Mouse (Mus musculus) MEL (cell line): Measurements from ENCODE around the gene Eva1c. TPM values are rescaled to one million over a fixed set of nuclear protein-coding genes. Genes with fewer than 3 reads are reported as not detected.

Experiments used
- DNase-seq: peaks from one replicate; pipeline ENCODE4 v3.0.0; 2011; ENCODE audit warnings: low read depth, low spot score
- H3K27ac ChIP-seq: 2 replicates; pipeline ENCODE4 v1.5.1; 2012; ENCODE audit warnings: low read depth, mild to moderate bottlenecking, control low read depth, low read length, moderate library complexity; ENCODE audit not compliant: control insufficient read depth
- H3K27me3 ChIP-seq, 2 experiments: fragments of 150-350 bp in 1 of 2; sonication (generic) in 1 of 2; 2 replicates each; pipeline ENCODE4 v1.6.1; 2012; ENCODE audit warnings: low read length in 2 of 2, mild to moderate bottlenecking in 2 of 2, improper control_type of control experiment in 1 of 2, moderate library complexity in 1 of 2; ENCODE audit not compliant: insufficient read depth in 2 of 2, control insufficient read depth in 1 of 2
- H3K36me3 ChIP-seq, 2 experiments: 2 replicates each; pipeline ENCODE4 v1.6.1; 2012 to 2014; ENCODE audit warnings: low read length in 2 of 2, improper control_type of control experiment in 1 of 2, inconsistent platforms in 1 of 2, mild to moderate bottlenecking in 1 of 2; ENCODE audit not compliant: insufficient read depth in 2 of 2, control insufficient read depth in 1 of 2
- H3K4me1 ChIP-seq, 2 experiments: fragments of 150-350 bp in 1 of 2; sonication (generic) in 1 of 2; 2 replicates each; pipeline ENCODE4 v1.6.1; 2012; ENCODE audit warnings: low read length in 2 of 2, improper control_type of control experiment in 1 of 2, mild to moderate bottlenecking in 1 of 2; ENCODE audit not compliant: insufficient read depth in 2 of 2, control insufficient read depth in 1 of 2
- H3K4me3 ChIP-seq, 2 experiments: fragments of 150-350 bp in 1 of 2; sonication (generic) in 1 of 2; 2 replicates each; pipeline ENCODE4 v1.5.1; 2012; ENCODE audit warnings: low read depth in 2 of 2, low read length in 2 of 2, mild to moderate bottlenecking in 2 of 2, moderate library complexity in 2 of 2, control low read depth in 1 of 2, improper control_type of control experiment in 1 of 2; ENCODE audit not compliant: control insufficient read depth in 1 of 2, insufficient read depth in 1 of 2
- H3K79me2 ChIP-seq: 2 replicates; pipeline ENCODE4 v1.6.1; 2012; ENCODE audit warnings: mild to moderate bottlenecking, low read length, moderate library complexity; ENCODE audit not compliant: control insufficient read depth, poor library complexity, insufficient read depth
- H3K9ac ChIP-seq: 2 replicates; pipeline ENCODE4 v1.6.1; 2012; ENCODE audit warnings: low read depth, mild to moderate bottlenecking, control low read depth, low read length, moderate library complexity; ENCODE audit not compliant: control insufficient read depth, poor library complexity, severe bottlenecking
- H3K9me3 ChIP-seq: fragments of 150-350 bp; sonication (generic); replicated peaks from 2 replicates; pipeline ENCODE4 v1.6.1; 2012; ENCODE audit warnings: mild to moderate bottlenecking, low read length, improper control_type of control experiment, moderate library complexity; ENCODE audit not compliant: insufficient read depth
- BHLHE40 ChIP-seq: IDR thresholded peaks from 2 replicates; pipeline ENCODE4 v1.6.1; 2012; ENCODE audit warnings: low read depth, mild to moderate bottlenecking, inconsistent platforms, low read length, improper control_type of control experiment, borderline replicate concordance
- CHD2 ChIP-seq: IDR thresholded peaks from 2 replicates; pipeline ENCODE4 v1.6.1; 2011; ENCODE audit warnings: low read length, improper control_type of control experiment
- E2F4 ChIP-seq: IDR thresholded peaks from 2 replicates; pipeline ENCODE4 v1.6.1; 2011; ENCODE audit warnings: low read depth, low read length, improper control_type of control experiment, borderline replicate concordance
- ELF1 ChIP-seq: IDR thresholded peaks from 2 replicates; pipeline ENCODE4 v1.6.1; 2014; ENCODE audit warnings: low read depth, mild to moderate bottlenecking, inconsistent platforms, low read length, improper control_type of control experiment, moderate library complexity
- HCFC1 ChIP-seq: IDR thresholded peaks from 2 replicates; pipeline ENCODE4 v1.6.1; 2012; ENCODE audit warnings: low read depth, mild to moderate bottlenecking, inconsistent platforms, low read length, improper control_type of control experiment, moderate library complexity
- MAX ChIP-seq: IDR thresholded peaks from 2 replicates; pipeline ENCODE4 v1.6.1; 2011; ENCODE audit warnings: low read length, improper control_type of control experiment
- MAZ ChIP-seq: IDR thresholded peaks from 2 replicates; pipeline ENCODE4 v1.6.1; 2012; ENCODE audit warnings: low read depth, mild to moderate bottlenecking, inconsistent platforms, low read length, improper control_type of control experiment
- MXI1 ChIP-seq: IDR thresholded peaks from 2 replicates; pipeline ENCODE4 v1.6.1; 2011; ENCODE audit warnings: mild to moderate bottlenecking, low read depth, low read length, improper control_type of control experiment
- MYB ChIP-seq: IDR thresholded peaks from 2 replicates; pipeline ENCODE4 v1.6.1; 2011; ENCODE audit warnings: mild to moderate bottlenecking, low read depth, low read length, improper control_type of control experiment
- MYC ChIP-seq: IDR thresholded peaks from 2 replicates; pipeline ENCODE4 v1.6.1; 2011; ENCODE audit warnings: low read depth, mild to moderate bottlenecking, low read length, improper control_type of control experiment, moderate library complexity
- NELFE ChIP-seq: IDR thresholded peaks from 2 replicates; pipeline ENCODE4 v1.6.1; 2011; ENCODE audit warnings: low read depth, low read length, improper control_type of control experiment
- POLR2A ChIP-seq, 2 experiments: IDR thresholded peaks; 2 replicates each; pipeline ENCODE4 v1.6.1; 2011 to 2012; ENCODE audit warnings: low read length in 2 of 2, mild to moderate bottlenecking in 2 of 2, control low read depth in 1 of 2, improper control_type of control experiment in 1 of 2, low read depth in 1 of 2, moderate library complexity in 1 of 2; ENCODE audit not compliant: control insufficient read depth in 1 of 2, insufficient read depth in 1 of 2, poor library complexity in 1 of 2
- POLR2AphosphoS2 ChIP-seq: IDR thresholded peaks from 2 replicates; pipeline ENCODE4 v1.6.1; 2011; ENCODE audit warnings: low read length, improper control_type of control experiment
- POLR2AphosphoS5 ChIP-seq: IDR thresholded peaks from 2 replicates; pipeline ENCODE4 v1.6.1; 2012; ENCODE audit warnings: low read depth, borderline replicate concordance, mild to moderate bottlenecking, inconsistent platforms, low read length, moderate library complexity, mixed read lengths
- RAD21 ChIP-seq: IDR thresholded peaks from 2 replicates; pipeline ENCODE4 v1.6.1; 2011; ENCODE audit warnings: mild to moderate bottlenecking, low read depth, low read length, improper control_type of control experiment
- SIN3A ChIP-seq: IDR thresholded peaks from 2 replicates; pipeline ENCODE4 v1.6.1; 2012; ENCODE audit warnings: low read length, improper control_type of control experiment, inconsistent platforms
- TAL1 ChIP-seq: IDR thresholded peaks from 2 replicates; pipeline ENCODE4 v1.6.1; 2012; ENCODE audit warnings: mild to moderate bottlenecking, inconsistent platforms, low read length, moderate library complexity, mixed read lengths
- TCF12 ChIP-seq: IDR thresholded peaks from 2 replicates; pipeline ENCODE4 v1.6.1; 2014; ENCODE audit warnings: low read depth, mild to moderate bottlenecking, inconsistent platforms, low read length, improper control_type of control experiment, moderate library complexity
- USF1 ChIP-seq: IDR thresholded peaks from 2 replicates; pipeline ENCODE4 v1.6.1; 2014; ENCODE audit warnings: low read depth, mild to moderate bottlenecking, inconsistent platforms, low read length, improper control_type of control experiment, moderate library complexity
- ZKSCAN1 ChIP-seq: IDR thresholded peaks from 2 replicates; pipeline ENCODE4 v1.6.1; 2012; ENCODE audit warnings: low read depth, mild to moderate bottlenecking, inconsistent platforms, low read length, improper control_type of control experiment, moderate library complexity
- ZNF384 ChIP-seq: IDR thresholded peaks from 2 replicates; pipeline ENCODE4 v1.6.1; 2012; ENCODE audit warnings: low read depth, mild to moderate bottlenecking, inconsistent platforms, low read length, improper control_type of control experiment
- polyA plus RNA-seq, 2 experiments: library from polyadenylated mRNA; stranded (reverse) in 1 of 2; unstranded in 1 of 2; fragments of >175 nt in 1 of 2; fragments of >200 nt in 1 of 2; gene quantifications; 2 replicates each; pipeline versions ENCODE4 v1.2.1 to v1.2.4; 2012; ENCODE audit warnings: low replicate concordance in 2 of 2, low read depth in 1 of 2; ENCODE audit not compliant: insufficient read length in 2 of 2, insufficient read depth in 1 of 2, missing spikeins in 1 of 2
- total RNA-seq: library from RNA; depleted of rRNA; stranded (reverse); fragments of 300-350 nt; gene quantifications from 2 replicates; pipeline ENCODE4 v1.2.3, GENCODE M21; 2012

The Eva1c gene
- total and polyA plus RNA-seq, 3 experiments = 0.06 TPM; not detected in 2

GRCm38 (mm10) chr16:90892081-90892480 lies 65.6 kb downstream of the Eva1c start:
- H3K9ac ChIP-seq = no peak overlapping the region
- no peak for TF ChIP-seq ZKSCAN1
- TF ChIP-seq CHD2 = no peak
- TF ChIP-seq POLR2A (IDR thresholded peaks at IDR 0.05; ENCODE audit: control insufficient read depth in 1 of 2, insufficient read depth in 1 of 2, low read depth in 1 of 2, low read length in 2 of 2, poor library complexity in 1 of 2) = no peak
- no peak for TF ChIP-seq MAZ
- TF ChIP-seq POLR2AphosphoS5 = no peak
- TF ChIP-seq, all 39 proteins: peak for 0
- Histone ChIP-seq H3K79me2 (no peaks in the 10 kb centered on the region), H3K27ac (no peak overlapping the region), H3K9me3 (no peaks in the 10 kb centered on the region), H3K4me1 (no peaks in the 10 kb centered on the region), H3K36me3 (no peaks in the 10 kb centered on the region), H3K4me3 (no peak overlapping the region), H3K27me3 (no peaks in the 10 kb centered on the region; a peak in 1 of 4 replicates)
- no peak for DNase-seq

- H3K27ac ChIP-seq = no peak overlapping the region
- TF ChIP-seq MYC (no peak), MYB (no peak), ZNF384 (no peak), TCF12 (no peak), USF1 (no peak), NELFE (no peak), MAX (no peak), BHLHE40 (no peak), POLR2A (IDR thresholded peaks at IDR 0.05; ENCODE audit: control insufficient read depth in 1 of 2, insufficient read depth in 1 of 2, low read depth in 1 of 2, low read length in 2 of 2, poor library complexity in 1 of 2) (no peak), POLR2AphosphoS2 (no peak), MXI1 (no peak), ELF1 (no peak)
- no peak for DNase-seq
Measured at GRCm38 (mm10) chr16:90893019-90893418, 66.5 kb downstream of the Eva1c start.

GRCm38 (mm10) chr16:90893792-90894191 lies 67.3 kb downstream of the Eva1c start:
- no peaks in the 10 kb centered on the region for H3K4me1 ChIP-seq
- no peaks in the 10 kb centered on the region for H3K36me3 ChIP-seq
- DNase-seq = no peak
- H3K27me3 ChIP-seq = no peaks in the 10 kb centered on the region; a peak in 1 of 4 replicates
- no peaks in the 10 kb centered on the region for H3K79me2 ChIP-seq
- no peak for TF ChIP-seq TAL1
- TF ChIP-seq SIN3A = no peak
- TF ChIP-seq POLR2AphosphoS2 = no peak
- no peak for TF ChIP-seq BHLHE40
- TF ChIP-seq USF1 = no peak
- no peak for TF ChIP-seq RAD21
- TF ChIP-seq MAZ = no peak
- TF ChIP-seq HCFC1 = no peak
- no peak for TF ChIP-seq E2F4
- TF ChIP-seq TCF12 = no peak
- TF ChIP-seq POLR2AphosphoS5 = no peak
- H3K9me3 ChIP-seq = no peaks in the 10 kb centered on the region
- H3K4me3 ChIP-seq = no peak overlapping the region
- H3K27ac ChIP-seq = no peak overlapping the region
- no peak overlapping the region for H3K9ac ChIP-seq

More at GRCm38 (mm10) chr16:90893019-90893418, 66.5 kb downstream of the Eva1c start:
- Histone ChIP-seq H3K36me3 (no peaks in the 10 kb centered on the region), H3K4me1 (no peaks in the 10 kb centered on the region), H3K4me3 (no peak overlapping the region), H3K9me3 (no peaks in the 10 kb centered on the region), H3K79me2 (no peaks in the 10 kb centered on the region), H3K27me3 (no peaks in the 10 kb centered on the region; a peak in 1 of 4 replicates), H3K9ac (no peak overlapping the region)
